Mouse (Mus musculus) midbrain, embryonic 13.5 days (tissue): ENCODE measurements at regions not wholly inside any gene's neighbourhood (a gene's known extent, or its start where the extent isn't known, plus 50 kb on each side); places are given as distances from the start of the nearest gene placed in this dataset.

Experiments
- ATAC-seq: fragments of 200-750 bp; cut with Nextera tagmentation; 2 replicates; pipeline ENCODE4 v1.8.0; 2017; ENCODE audit warnings: mild to moderate bottlenecking, moderate TSS enrichment, moderate library complexity
- H3K27ac ChIP-seq: fragments of 300-500 bp; sonication (generic); 2 replicates; pipeline ENCODE4 v1.5.1; 2015; ENCODE audit warnings: inconsistent platforms, mild to moderate bottlenecking, moderate library complexity
- H3K27me3 ChIP-seq: fragments of 300-500 bp; sonication (generic); 2 replicates; pipeline ENCODE4 v1.6.1; 2015; ENCODE audit warnings: mild to moderate bottlenecking, inconsistent platforms
- H3K36me3 ChIP-seq: fragments of 300-500 bp; sonication (generic); 2 replicates; pipeline ENCODE4 v1.6.1; 2015; ENCODE audit warnings: mild to moderate bottlenecking, inconsistent platforms
- H3K4me1 ChIP-seq: fragments of 300-500 bp; sonication (generic); replicated peaks from 2 replicates; pipeline ENCODE4 v1.6.1; 2015; ENCODE audit warnings: inconsistent platforms
- H3K4me2 ChIP-seq: fragments of 300-500 bp; sonication (generic); replicated peaks from 2 replicates; pipeline ENCODE4 v1.6.1; 2015; ENCODE audit warnings: moderate library complexity, mild to moderate bottlenecking, inconsistent platforms
- H3K4me3 ChIP-seq: fragments of 300-500 bp; sonication (generic); replicated peaks from 2 replicates; pipeline ENCODE4 v1.5.1; 2015; ENCODE audit warnings: mild to moderate bottlenecking, inconsistent platforms
- H3K9ac ChIP-seq: fragments of 300-500 bp; sonication (generic); replicated peaks from 2 replicates; pipeline ENCODE4 v1.6.1; 2015; ENCODE audit warnings: mild to moderate bottlenecking, inconsistent platforms
- H3K9me3 ChIP-seq: fragments of 300-500 bp; sonication (generic); 2 replicates; pipeline ENCODE4 v1.6.1; 2016; ENCODE audit warnings: mild to moderate bottlenecking, inconsistent platforms
- WGBS: fragments of 180-500 bp; shearing (Covaris S2); methylation state at CpG from one replicate; pipeline ENCODE4 v1.1.7; 2015; 5-methylcytosine and 5-hydroxymethylcytosine counted together

DNA sequence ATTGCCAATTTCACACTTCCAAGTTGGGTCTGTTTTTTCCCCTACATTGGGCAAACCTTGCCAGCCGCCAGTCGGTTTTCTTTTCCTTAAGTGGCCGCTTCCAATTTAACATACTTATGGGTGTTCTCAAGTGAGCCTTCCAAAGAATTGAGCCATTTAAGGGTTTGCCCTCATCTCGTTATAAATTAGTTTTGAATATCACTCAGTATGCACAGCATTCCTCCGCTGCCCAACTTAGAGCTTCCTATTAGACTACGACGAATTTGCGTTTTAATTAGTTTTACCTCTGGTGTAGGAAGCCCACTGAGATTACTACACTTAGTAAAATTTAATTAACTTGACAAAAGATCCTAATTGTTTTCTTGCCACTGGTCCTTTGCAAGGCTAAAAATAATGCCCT, 209.9 kb downstream of the Cdh11 start:
- Histone ChIP-seq H3K4me2 (no peak overlapping the region), H3K4me1 (no peaks in the 10 kb centered on the region), H3K36me3 (no peaks in the 10 kb centered on the region), H3K4me3 (no peak overlapping the region), H3K9ac (no peak overlapping the region), H3K27me3 (no peaks in the 10 kb centered on the region), H3K9me3 (no peaks in the 10 kb centered on the region), H3K27ac (no peak overlapping the region)
- peak; percentile 40; the same call in 1 of the 2 replicates for ATAC-seq
- 61% methylated on average over 8 of the region's 8 CpGs for WGBS

DNA sequence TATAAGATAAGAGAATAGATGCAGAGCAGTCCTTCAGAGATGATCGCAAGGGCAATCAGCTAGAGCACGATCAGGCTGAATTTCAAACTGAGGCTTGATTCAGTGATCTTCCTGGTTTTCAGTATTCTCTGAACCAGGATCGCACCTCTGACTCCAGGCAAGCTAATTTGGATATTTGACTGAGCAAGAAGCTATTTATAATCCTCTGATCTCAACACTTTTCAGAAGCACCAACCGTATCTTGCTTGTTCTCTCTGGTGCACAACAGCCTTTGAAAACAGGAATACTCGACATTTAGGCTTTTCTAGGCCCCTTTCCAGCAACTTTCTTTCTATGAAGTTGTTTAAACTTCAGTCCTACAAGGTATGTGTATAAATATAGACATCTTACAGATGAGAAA, 217.7 kb downstream of the Cdh11 start:
- Histone ChIP-seq H3K4me2 (no peak overlapping the region), H3K27ac (no peak overlapping the region), H3K9ac (no peak overlapping the region), H3K4me1 (no peaks in the 10 kb centered on the region), H3K4me3 (no peak overlapping the region), H3K27me3 (no peaks in the 10 kb centered on the region), H3K36me3 (no peaks in the 10 kb centered on the region), H3K9me3 (no peaks in the 10 kb centered on the region)
- 81% methylated on average over 5 of the region's 5 CpGs for WGBS
- ATAC-seq, result no peak

- Histone ChIP-seq H3K4me2 (no peak overlapping the region), H3K9ac (no peak overlapping the region), H3K27ac (no peak overlapping the region), H3K9me3 (no peaks in the 10 kb centered on the region), H3K4me1 (no peaks in the 10 kb centered on the region), H3K36me3 (no peaks in the 10 kb centered on the region), H3K27me3 (no peaks in the 10 kb centered on the region), H3K4me3 (no peak overlapping the region)
- 69% methylated on average over 6 of the region's 6 CpGs for WGBS
- no peak for ATAC-seq
These were observed 231.2 kb downstream of the Cdh11 start for GRCm38 (mm10) chr8:102554213-102554612.

- Histone ChIP-seq H3K9me3 (no peaks in the 10 kb centered on the region), H3K4me1 (no peaks in the 10 kb centered on the region), H3K4me2 (no peak overlapping the region), H3K4me3 (no peak overlapping the region), H3K27ac (no peak overlapping the region), H3K27me3 (no peaks in the 10 kb centered on the region), H3K36me3 (no peaks in the 10 kb centered on the region), H3K9ac (no peak overlapping the region)
- no peak for ATAC-seq
- 55% methylated on average over 9 of the region's 9 CpGs for WGBS
These were observed 232.0 kb downstream of the Cdh11 start for GRCm38 (mm10) chr8:102553348-102553935.

DNA sequence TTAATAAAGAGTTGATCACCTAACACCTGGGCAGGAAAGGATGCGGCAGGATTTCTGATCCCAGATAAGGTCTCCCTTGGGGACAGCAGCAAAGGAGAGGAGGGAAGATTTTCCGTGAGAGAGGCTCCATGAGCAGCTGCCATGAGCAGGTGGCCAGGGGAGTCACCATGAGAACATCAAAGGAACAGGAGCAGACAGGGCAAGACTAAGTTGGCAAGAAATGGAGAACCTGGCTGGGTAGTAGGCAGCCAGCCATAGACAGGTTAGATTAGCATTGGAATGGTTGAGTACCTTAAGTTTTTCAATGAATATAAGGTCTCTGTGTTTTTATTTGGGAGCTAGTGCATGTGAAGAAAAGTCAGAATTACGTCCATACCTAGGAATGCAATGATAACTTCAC, 246.6 kb downstream of the Cdh11 start:
- Histone ChIP-seq H3K4me1 (no peaks in the 10 kb centered on the region), H3K27me3 (no peaks in the 10 kb centered on the region), H3K4me3 (no peak overlapping the region), H3K9me3 (no peaks in the 10 kb centered on the region), H3K36me3 (no peaks in the 10 kb centered on the region), H3K27ac (no peak overlapping the region), H3K4me2 (no peak overlapping the region), H3K9ac (no peak overlapping the region)
- no peak for ATAC-seq
- 72% methylated on average over 3 of the region's 3 CpGs for WGBS

DNA sequence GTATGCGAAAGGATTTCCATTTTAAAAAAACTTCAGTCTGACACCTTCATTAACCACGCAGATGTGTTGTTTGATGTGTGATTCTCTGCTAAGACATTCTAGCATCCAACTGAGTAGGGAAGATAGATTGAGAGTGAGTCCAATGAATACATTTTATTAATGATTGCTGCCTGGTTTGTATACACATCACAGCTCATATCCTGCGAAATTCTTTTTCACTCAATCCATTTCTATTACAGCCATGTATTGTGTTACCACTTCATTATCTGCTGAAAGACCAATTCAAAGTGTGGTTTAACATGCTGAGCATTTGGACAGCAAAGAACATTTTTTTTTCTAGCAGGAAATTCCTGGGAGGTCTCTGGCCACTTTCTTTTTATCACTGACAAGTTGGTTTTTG, 247.4 kb downstream of the Cdh11 start:
- Histone ChIP-seq H3K27ac (no peak overlapping the region), H3K27me3 (no peaks in the 10 kb centered on the region), H3K36me3 (no peaks in the 10 kb centered on the region), H3K4me1 (no peaks in the 10 kb centered on the region), H3K9ac (no peak overlapping the region), H3K4me3 (no peak overlapping the region), H3K9me3 (no peaks in the 10 kb centered on the region), H3K4me2 (no peak overlapping the region)
- no peak for ATAC-seq
- WGBS, result 60% methylated on average over 3 of the region's 3 CpGs

DNA sequence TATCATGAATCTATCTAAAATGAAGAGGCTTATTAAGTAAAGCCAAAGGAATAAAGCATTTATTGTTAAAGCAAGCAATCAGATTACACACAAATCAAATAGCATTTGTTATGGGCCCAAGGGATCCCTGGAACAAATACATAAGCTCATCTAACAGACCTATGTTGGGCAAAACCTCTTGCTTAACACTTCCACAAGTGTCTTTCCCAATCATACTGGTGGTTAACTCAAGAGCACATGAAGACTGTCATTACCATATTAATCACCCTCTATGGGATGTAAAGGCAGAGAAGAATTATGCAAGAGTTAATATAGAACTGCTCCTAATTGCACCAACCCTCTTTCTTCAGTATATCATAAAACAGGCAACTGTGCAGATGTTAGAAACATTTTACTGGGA, 267.0 kb downstream of the Cdh11 start:
- Histone ChIP-seq H3K4me3 (no peak overlapping the region), H3K4me1 (peaks cover 6% of the 10 kb centered on the region), H3K9ac (no peak overlapping the region), H3K27me3 (no peaks in the 10 kb centered on the region), H3K27ac (no peak overlapping the region), H3K4me2 (no peak overlapping the region), H3K9me3 (no peaks in the 10 kb centered on the region), H3K36me3 (no peaks in the 10 kb centered on the region)
- no peak for ATAC-seq

GRCm38 (mm10) chr8:102515748-102516147, 269.7 kb downstream of the Cdh11 start:
- ATAC-seq, result no peak

DNA sequence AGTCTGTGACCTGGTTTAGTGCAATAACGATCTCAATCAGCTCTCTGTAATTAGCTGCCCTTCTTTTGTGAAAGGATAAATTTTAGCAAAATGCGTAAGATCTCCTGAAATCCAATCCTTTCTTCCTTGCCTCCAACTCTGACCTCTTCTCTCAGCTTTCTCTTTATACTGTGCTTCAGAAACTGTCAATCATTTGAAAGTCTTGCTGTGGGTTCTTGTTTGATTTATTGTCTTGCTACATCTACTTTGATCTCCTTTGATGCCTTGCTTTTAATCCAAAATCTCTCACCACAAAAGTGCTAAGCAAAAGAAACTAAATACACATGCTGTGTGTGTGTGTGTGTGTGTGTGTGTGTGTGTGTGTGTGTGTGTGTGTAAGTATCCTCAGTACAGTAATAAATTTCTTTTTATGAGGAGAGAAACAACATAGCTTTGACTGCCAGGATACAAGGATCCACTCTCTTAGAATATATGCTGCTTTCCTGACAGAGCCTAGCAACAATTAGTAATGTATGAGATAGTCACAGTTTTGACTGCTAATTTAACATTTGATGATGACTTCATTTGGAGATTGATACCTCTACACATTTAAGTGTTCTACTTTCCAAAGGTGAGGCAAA, 270.5 kb downstream of the Cdh11 start:
- H3K9ac ChIP-seq, result no peak overlapping the region
- no peaks in the 10 kb centered on the region for H3K9me3 ChIP-seq
- peak; percentile 37; the same call in 1 of the 2 replicates for ATAC-seq
- no peaks in the 10 kb centered on the region for H3K36me3 ChIP-seq
- peaks cover 6% of the 10 kb centered on the region for H3K4me1 ChIP-seq
- WGBS, result 16% methylated on average over 2 of the region's 2 CpGs
- no peak overlapping the region for H3K4me3 ChIP-seq
- H3K27me3 ChIP-seq, result no peaks in the 10 kb centered on the region
- no peak overlapping the region for H3K27ac ChIP-seq
- no peak overlapping the region for H3K4me2 ChIP-seq

More at GRCm38 (mm10) chr8:102515748-102516147, 269.7 kb downstream of the Cdh11 start:
- Histone ChIP-seq H3K4me3 (no peak overlapping the region), H3K27ac (no peak overlapping the region), H3K9me3 (no peaks in the 10 kb centered on the region), H3K9ac (no peak overlapping the region), H3K4me1 (peaks cover 6% of the 10 kb centered on the region), H3K27me3 (no peaks in the 10 kb centered on the region), H3K36me3 (no peaks in the 10 kb centered on the region), H3K4me2 (no peak overlapping the region)

GRCm38 (mm10) chr8:102500751-102501150, 284.7 kb downstream of the Cdh11 start:
- Histone ChIP-seq H3K27ac (no peak overlapping the region), H3K9me3 (no peaks in the 10 kb centered on the region), H3K27me3 (no peaks in the 10 kb centered on the region), H3K36me3 (no peaks in the 10 kb centered on the region), H3K4me1 (no peaks in the 10 kb centered on the region), H3K4me2 (no peak overlapping the region), H3K4me3 (no peak overlapping the region), H3K9ac (no peak overlapping the region)
- ATAC-seq, result no peak
- WGBS, result 87% methylated on average over 4 of the region's 4 CpGs

GRCm38 (mm10) chr8:102500202-102500601, 285.2 kb downstream of the Cdh11 start:
- no peaks in the 10 kb centered on the region for H3K4me1 ChIP-seq
- no peaks in the 10 kb centered on the region for H3K27me3 ChIP-seq
- no peak overlapping the region for H3K4me2 ChIP-seq
- no peak overlapping the region for H3K9ac ChIP-seq
- H3K36me3 ChIP-seq, result no peaks in the 10 kb centered on the region
- no peak for ATAC-seq
- no peak overlapping the region for H3K27ac ChIP-seq
- WGBS, result 86% methylated on average over 3 of the region's 3 CpGs
- H3K9me3 ChIP-seq, result no peaks in the 10 kb centered on the region
- H3K4me3 ChIP-seq, result no peak overlapping the region

DNA sequence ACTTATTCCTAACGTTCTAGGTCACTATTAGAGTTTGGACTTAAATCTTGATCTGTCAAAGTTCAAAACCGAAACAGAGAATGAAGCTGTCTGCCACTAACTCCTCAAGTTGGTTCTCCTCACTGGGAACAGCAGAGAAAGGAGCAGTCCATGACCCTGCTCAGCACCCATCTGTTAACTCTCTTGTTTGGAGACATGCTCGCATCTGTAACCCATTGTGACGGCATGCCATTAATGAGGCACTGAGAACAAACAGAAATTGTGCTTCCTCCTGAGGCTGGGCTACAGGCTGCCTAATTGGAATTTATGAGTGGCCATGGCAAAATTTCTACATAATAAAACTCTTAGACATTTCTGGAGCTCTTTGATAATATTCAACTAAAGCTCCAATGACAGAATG, 286.4 kb downstream of the Cdh11 start:
- Histone ChIP-seq H3K9me3 (no peaks in the 10 kb centered on the region), H3K36me3 (no peaks in the 10 kb centered on the region), H3K27ac (no peak overlapping the region), H3K27me3 (no peaks in the 10 kb centered on the region), H3K4me1 (no peaks in the 10 kb centered on the region), H3K9ac (no peak overlapping the region), H3K4me2 (no peak overlapping the region), H3K4me3 (no peak overlapping the region)
- ATAC-seq, result no peak
- 71% methylated on average over 4 of the region's 4 CpGs for WGBS

DNA sequence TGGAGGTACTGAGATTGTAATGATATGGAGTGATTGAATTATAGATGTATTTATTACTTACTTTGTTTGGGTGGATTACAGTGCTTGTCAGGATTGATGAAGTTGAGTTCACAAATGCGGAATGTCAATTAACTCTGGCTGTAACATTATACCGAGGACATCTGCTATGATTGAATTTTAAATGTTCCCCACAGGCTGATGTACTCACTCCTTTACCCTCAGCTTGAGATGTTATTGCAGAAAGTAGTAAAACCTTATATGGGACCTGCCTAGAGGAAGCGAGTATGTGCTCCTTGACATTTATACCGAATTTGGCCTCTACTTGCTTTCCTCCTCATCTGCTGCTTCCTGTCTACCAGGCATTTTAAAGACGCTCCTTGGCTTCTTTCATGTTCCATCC, 288.3 kb downstream of the Cdh11 start:
- Histone ChIP-seq H3K4me3 (no peak overlapping the region), H3K27me3 (no peaks in the 10 kb centered on the region), H3K4me2 (no peak overlapping the region), H3K4me1 (no peaks in the 10 kb centered on the region), H3K9me3 (no peaks in the 10 kb centered on the region), H3K36me3 (no peaks in the 10 kb centered on the region), H3K27ac (no peak overlapping the region), H3K9ac (no peak overlapping the region)
- WGBS, result 85% methylated on average over 5 of the region's 5 CpGs
- ATAC-seq, result no peak
